8 mouse cellular contexts compared by ENCODE assay signal in genomic region chr8:78648918-78649317, GRCm38 (mm10).
DNase-seq lines count a peak whose midpoint lies in the region; ATAC-seq and TF ChIP-seq lines count a peak whose summit lies in the region.

No protein-coding gene starts in this region.

- H3K27ac ChIP-seq in gastrocnemius, adult 2 months: no peak overlapping the region

- no peak overlapping the region for H3K4me3 ChIP-seq in gastrocnemius, adult 2 months

- peak; percentile 67 for DNase-seq in CD4-positive, CD25-positive, alpha-beta regulatory T cell, adult 2 months (ENCODE audit: low read depth, low spot score)
- DNase-seq in CD4-positive helper T cell, adult 2 months (ENCODE audit: low read depth, low spot score): peak; percentile 34
- DNase-seq in brain, embryonic 14.5 days (ENCODE audit: low read depth): peak; percentile 83
- peak; percentile 69 for DNase-seq in gastrocnemius, adult 2 months
- DNase-seq in layer of hippocampus, postnatal 14 days (ENCODE audit: low spot score in 2 of 2): peak; percentile 47 to 81
- DNase-seq in telencephalon, adult 2 months (ENCODE audit: low read depth, low spot score): peak; percentile 45

- intact Hi-C loops in gastrocnemius, adult 2 months (cut with DNase I): loop anchor here (5.0 to 10.0 kb wide), 2 partner anchors 142 to 204 kb away; partner anchors contain the start of genes Rbmxl1 and Slc10a7

- no peak for TF ChIP-seq POLR2A in brain, embryonic 14.5 days (IDR thresholded peaks at IDR 0.05; ENCODE audit: borderline replicate concordance, extremely low read depth, insufficient read depth, insufficient read length, poor library complexity, severe bottlenecking)

- peak; percentile 76; the same call in 1 of the 2 replicates for TF ChIP-seq CTCF in brain, embryonic 14.5 days (IDR thresholded peaks at IDR 0.05; ENCODE audit: borderline replicate concordance, extremely low read depth, insufficient read depth, insufficient read length)
- TF ChIP-seq CTCF in gastrocnemius, adult 2 months (IDR thresholded peaks at IDR 0.05): peak; percentile 87

- no peak for ATAC-seq in CD4-positive, CD25-positive, alpha-beta regulatory T cell, adult 4 months
- ATAC-seq in megakaryocyte progenitor cell, adult 5-6 weeks (replicated peaks; ENCODE audit: poor library complexity): peak; percentile 65
